Mouse (Mus musculus): ENCODE results near the gene 1700001O22Rik. TPM values are rescaled to one million over a fixed set of nuclear protein-coding genes. Genes with fewer than 3 reads are reported as not detected.

The 1700001O22Rik gene
- polyA plus RNA-seq, 1 experiment from 2014 or later = 2.4 TPM

DNA sequence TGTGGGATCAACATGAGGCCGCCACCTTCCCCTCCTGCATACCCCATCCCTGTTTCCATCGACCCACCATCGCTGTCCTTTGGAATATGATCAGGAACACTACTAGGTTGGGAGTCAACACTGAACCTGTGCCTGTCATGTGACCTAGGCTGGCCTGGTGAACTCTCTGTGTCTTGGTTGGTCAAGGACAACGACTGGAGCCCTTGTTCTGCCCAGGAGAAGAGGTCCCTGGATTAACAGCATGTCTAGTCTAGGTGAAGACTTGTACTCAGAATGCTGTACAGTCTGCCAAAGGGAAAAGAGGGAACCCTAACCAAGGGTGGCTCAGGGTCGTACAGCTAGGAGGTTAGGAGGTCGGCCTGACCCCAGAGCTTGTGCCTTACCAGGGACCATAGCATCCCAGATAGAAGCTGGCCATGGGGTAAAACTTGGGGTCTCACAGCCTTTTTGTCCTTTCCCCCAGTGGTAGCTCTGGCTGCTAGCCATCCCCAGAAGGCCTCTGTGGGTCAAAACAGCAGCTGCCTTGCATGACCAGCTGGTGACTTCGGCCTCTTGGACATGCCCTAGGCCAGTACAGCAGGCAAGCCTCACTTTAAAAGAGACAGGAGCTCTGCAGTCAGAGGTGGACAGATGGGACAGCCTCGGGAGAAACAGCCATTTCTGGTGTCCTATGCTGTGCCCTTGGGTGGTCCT lies 30.0 kb downstream of the 1700001O22Rik start:
- WGBS = 71% methylated on average over 8 of the region's 8 CpGs

GRCm38 (mm10) chr2:30772581-30773312 lies 30.7 kb downstream of the 1700001O22Rik start:
- peak overlapping the region; percentile 70; the same call in 1 of the 2 replicates for H3K27ac ChIP-seq

More for the DNA sequence above, 30.0 kb downstream of the 1700001O22Rik start:
- ATAC-seq (ENCODE audit: insufficient number of reproducible peaks, low FRiP score, low TSS enrichment, low read depth) = no peak
- Histone ChIP-seq H3K36me3 (no peaks in the 10 kb centered on the region), H3K4me2 (no peak overlapping the region), H3K27ac (peak overlapping the region; percentile 18; the same call in 1 of the 2 replicates), H3K9ac (no peak overlapping the region), H3K27me3 (no peaks in the 10 kb centered on the region), H3K4me3 (no peak overlapping the region), H3K9me3 (no peaks in the 10 kb centered on the region), H3K4me1 (peaks cover 19% of the 10 kb centered on the region)

DNA sequence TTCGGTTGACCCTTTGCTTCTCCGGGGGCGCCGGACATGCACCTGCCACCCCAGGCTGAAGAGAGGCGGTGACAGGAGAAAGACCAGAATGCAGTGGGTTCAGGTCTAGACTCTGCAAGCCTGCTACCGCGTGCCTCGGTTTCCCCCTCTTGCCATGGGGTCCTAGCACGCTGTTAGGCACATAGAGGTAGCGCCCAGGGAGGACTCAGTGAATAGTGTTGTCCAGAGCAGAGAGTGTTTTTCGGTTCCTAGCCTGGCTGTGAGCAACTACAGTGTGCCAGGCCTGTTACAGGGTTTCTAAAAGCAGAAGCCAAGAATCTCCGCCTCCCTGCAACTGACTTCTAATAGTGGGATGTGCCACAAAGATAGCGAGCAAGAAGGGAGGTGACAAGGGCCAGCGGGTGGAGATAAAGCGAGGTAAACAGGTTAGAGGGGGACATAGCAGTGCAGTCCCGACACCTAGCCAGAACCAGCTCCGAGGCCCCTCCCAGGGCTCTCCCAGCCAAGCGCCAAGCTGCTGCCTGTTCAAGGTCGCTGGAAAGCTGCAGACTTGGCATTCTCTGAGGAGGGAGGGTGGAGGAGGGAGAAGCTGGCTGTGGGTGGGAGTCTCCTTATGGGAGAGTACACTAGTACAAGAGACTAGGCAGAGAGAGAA lies 31.5 kb downstream of the 1700001O22Rik start:
- WGBS = 5% methylated on average over 19 of the region's 19 CpGs
- no peak for ATAC-seq (ENCODE audit: insufficient number of reproducible peaks, low FRiP score, low TSS enrichment, low read depth)
- H3K27me3 ChIP-seq = no peaks in the 10 kb centered on the region

More at GRCm38 (mm10) chr2:30772581-30773312, 30.7 kb downstream of the 1700001O22Rik start:
- 47% methylated on average over 15 of the region's 15 CpGs for WGBS
- Histone ChIP-seq H3K4me3 (no peak overlapping the region), H3K9me3 (no peaks in the 10 kb centered on the region), H3K4me2 (no peak overlapping the region), H3K36me3 (no peaks in the 10 kb centered on the region), H3K9ac (no peak overlapping the region), H3K4me1 (peaks cover 20% of the 10 kb centered on the region), H3K27me3 (no peaks in the 10 kb centered on the region)
- ATAC-seq (ENCODE audit: insufficient number of reproducible peaks, low FRiP score, low TSS enrichment, low read depth) = no peak

GRCm38 (mm10) chr2:30771368-30771805 lies 32.1 kb downstream of the 1700001O22Rik start:
- Histone ChIP-seq H3K27ac (peak overlapping the region; percentile 70), H3K27me3 (no peaks in the 10 kb centered on the region), H3K4me2 (peak overlapping the region; percentile 98), H3K9me3 (no peaks in the 10 kb centered on the region), H3K4me1 (peaks cover 25% of the 10 kb centered on the region), H3K36me3 (no peaks in the 10 kb centered on the region), H3K4me3 (peak overlapping the region; percentile 50), H3K9ac (peak overlapping the region; percentile 51)
- 1% methylated on average over 42 of the region's 51 CpGs for WGBS
- ATAC-seq (ENCODE audit: insufficient number of reproducible peaks, low FRiP score, low TSS enrichment, low read depth) = no peak

More for the DNA sequence above, 31.5 kb downstream of the 1700001O22Rik start:
- peak overlapping the region; percentile 98 for H3K4me2 ChIP-seq
- H3K36me3 ChIP-seq = no peaks in the 10 kb centered on the region
- no peaks in the 10 kb centered on the region for H3K9me3 ChIP-seq
- H3K4me1 ChIP-seq = peaks cover 25% of the 10 kb centered on the region
- H3K27ac ChIP-seq = peak overlapping the region; percentile 70
- peak overlapping the region; percentile 50 for H3K4me3 ChIP-seq
- H3K9ac ChIP-seq = peak overlapping the region; percentile 51

GRCm38 (mm10) chr2:30769187-30769586 lies 34.3 kb downstream of the 1700001O22Rik start:
- Histone ChIP-seq H3K36me3 (no peaks in the 10 kb centered on the region), H3K4me3 (no peak overlapping the region), H3K4me2 (no peak overlapping the region), H3K9me3 (no peaks in the 10 kb centered on the region), H3K27me3 (no peaks in the 10 kb centered on the region), H3K27ac (0 out of 2 replicates have a peak overlapping the region, but pooled peaks have one; percentile 7), H3K4me1 (peaks cover 25% of the 10 kb centered on the region), H3K9ac (no peak overlapping the region)
- 61% methylated on average over 6 of the region's 6 CpGs for WGBS
- ATAC-seq (ENCODE audit: insufficient number of reproducible peaks, low FRiP score, low TSS enrichment, low read depth) = no peak

DNA sequence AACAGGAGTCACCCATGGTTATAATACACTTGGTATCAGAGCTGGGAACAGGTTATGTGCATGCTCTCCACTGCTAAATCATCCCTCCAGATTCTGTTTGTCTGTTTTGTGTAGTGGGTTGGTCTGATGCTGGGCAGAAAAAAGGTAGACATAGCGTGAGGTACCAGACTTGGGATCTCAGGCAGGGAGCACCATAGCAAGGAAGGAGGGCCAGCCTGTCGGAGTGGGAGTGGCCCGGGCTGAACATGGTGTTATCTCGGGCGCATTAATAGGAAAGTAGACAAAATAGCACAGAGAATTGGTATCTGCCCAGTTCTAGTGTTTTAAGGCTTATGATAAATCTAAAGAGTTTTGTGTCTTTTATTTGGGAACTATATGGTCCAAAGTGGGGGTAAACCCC lies 34.9 kb downstream of the 1700001O22Rik start:
- no peaks in the 10 kb centered on the region for H3K27me3 ChIP-seq
- peaks cover 25% of the 10 kb centered on the region for H3K4me1 ChIP-seq
- H3K9me3 ChIP-seq = no peaks in the 10 kb centered on the region
- no peak for ATAC-seq (ENCODE audit: insufficient number of reproducible peaks, low FRiP score, low TSS enrichment, low read depth)
- no peak overlapping the region for H3K9ac ChIP-seq
- no peaks in the 10 kb centered on the region for H3K36me3 ChIP-seq
- no peak overlapping the region for H3K27ac ChIP-seq
- WGBS = 79% methylated on average over 5 of the region's 5 CpGs
- no peak overlapping the region for H3K4me2 ChIP-seq
- no peak overlapping the region for H3K4me3 ChIP-seq

DNA sequence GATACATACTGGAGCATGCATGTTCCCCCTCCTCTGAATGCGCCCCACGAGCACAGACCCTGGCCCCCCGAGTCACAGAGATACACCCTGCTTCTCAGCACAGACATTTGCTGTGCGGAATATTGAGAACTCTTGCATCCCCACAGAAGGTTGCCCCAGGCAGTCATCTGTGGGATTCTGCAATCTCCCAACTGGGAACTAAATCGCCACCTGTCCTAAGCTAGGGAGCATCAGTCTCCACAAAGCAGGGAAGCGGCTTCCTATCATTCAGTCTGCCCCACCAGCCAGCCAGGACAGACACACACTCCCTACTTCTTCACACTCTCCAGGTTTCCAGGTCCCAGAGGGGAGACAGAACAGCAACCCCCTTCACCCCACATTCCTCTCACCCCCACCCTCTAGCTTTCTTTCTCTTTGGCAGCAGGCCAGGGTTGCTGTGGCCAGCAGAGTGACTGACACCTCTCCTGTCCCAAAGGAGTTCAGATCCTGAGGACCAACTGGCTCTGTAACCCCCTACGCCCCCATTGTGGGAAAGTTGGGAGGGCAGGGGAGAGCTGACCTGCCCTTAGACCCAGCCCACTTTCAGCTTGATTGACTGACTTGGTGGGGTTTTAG lies 35.7 kb downstream of the 1700001O22Rik start:
- Histone ChIP-seq H3K9me3 (no peaks in the 10 kb centered on the region), H3K36me3 (no peaks in the 10 kb centered on the region), H3K4me2 (no peak overlapping the region), H3K27me3 (no peaks in the 10 kb centered on the region), H3K4me1 (peaks cover 22% of the 10 kb centered on the region), H3K27ac (no peak overlapping the region), H3K9ac (no peak overlapping the region), H3K4me3 (no peak overlapping the region)
- WGBS = 65% methylated on average over 7 of the region's 7 CpGs
- ATAC-seq (ENCODE audit: insufficient number of reproducible peaks, low FRiP score, low TSS enrichment, low read depth) = no peak

- ATAC-seq (ENCODE audit: insufficient number of reproducible peaks, low FRiP score, low TSS enrichment, low read depth) = no peak
- no peak overlapping the region for H3K4me3 ChIP-seq
- 76% methylated on average over 5 of the region's 5 CpGs for WGBS
- no peak overlapping the region for H3K4me2 ChIP-seq
- H3K9ac ChIP-seq = no peak overlapping the region
- no peaks in the 10 kb centered on the region for H3K9me3 ChIP-seq
- no peaks in the 10 kb centered on the region for H3K36me3 ChIP-seq
- no peak overlapping the region for H3K27ac ChIP-seq
- H3K4me1 ChIP-seq = peaks cover 10% of the 10 kb centered on the region
- no peaks in the 10 kb centered on the region for H3K27me3 ChIP-seq
These were observed 37.0 kb downstream of the 1700001O22Rik start for GRCm38 (mm10) chr2:30766446-30766845.

DNA sequence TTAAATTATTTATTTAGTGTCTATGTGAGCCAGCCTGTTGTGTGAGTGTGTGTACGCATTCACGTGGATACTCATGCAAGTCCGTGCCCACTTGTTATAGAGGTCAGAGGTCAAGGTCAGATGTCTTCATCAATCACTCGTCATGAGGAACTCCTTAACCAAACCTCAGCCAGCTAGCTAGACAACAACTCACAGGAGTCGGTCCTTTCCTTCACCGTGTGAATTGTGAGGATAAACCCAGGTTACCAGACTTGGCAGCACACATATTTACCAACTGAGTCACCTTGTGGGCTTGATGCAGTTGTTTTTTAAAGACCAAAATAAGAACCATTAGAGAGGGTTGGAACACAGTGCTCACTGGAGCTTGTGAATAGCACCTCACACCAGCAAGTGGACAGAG lies 42.8 kb downstream of the 1700001O22Rik start:
- Histone ChIP-seq H3K4me3 (no peak overlapping the region), H3K4me1 (peaks cover 34% of the 10 kb centered on the region), H3K27ac (no peak overlapping the region), H3K4me2 (no peak overlapping the region), H3K9ac (no peak overlapping the region), H3K36me3 (no peaks in the 10 kb centered on the region), H3K9me3 (no peaks in the 10 kb centered on the region), H3K27me3 (no peaks in the 10 kb centered on the region)
- WGBS = 46% methylated on average over 6 of the region's 6 CpGs
- no peak for ATAC-seq (ENCODE audit: insufficient number of reproducible peaks, low FRiP score, low TSS enrichment, low read depth)

- no peak for ATAC-seq (ENCODE audit: insufficient number of reproducible peaks, low FRiP score, low TSS enrichment, low read depth)
- Histone ChIP-seq H3K9ac (no peak overlapping the region), H3K4me3 (no peak overlapping the region), H3K36me3 (no peaks in the 10 kb centered on the region), H3K27me3 (no peaks in the 10 kb centered on the region), H3K9me3 (no peaks in the 10 kb centered on the region), H3K4me1 (peaks cover 34% of the 10 kb centered on the region), H3K4me2 (no peak overlapping the region), H3K27ac (peak overlapping the region; percentile 87)
- WGBS = 64% methylated on average over 10 of the region's 10 CpGs
These were observed 43.5 kb downstream of the 1700001O22Rik start for GRCm38 (mm10) chr2:30759858-30760547.

DNA sequence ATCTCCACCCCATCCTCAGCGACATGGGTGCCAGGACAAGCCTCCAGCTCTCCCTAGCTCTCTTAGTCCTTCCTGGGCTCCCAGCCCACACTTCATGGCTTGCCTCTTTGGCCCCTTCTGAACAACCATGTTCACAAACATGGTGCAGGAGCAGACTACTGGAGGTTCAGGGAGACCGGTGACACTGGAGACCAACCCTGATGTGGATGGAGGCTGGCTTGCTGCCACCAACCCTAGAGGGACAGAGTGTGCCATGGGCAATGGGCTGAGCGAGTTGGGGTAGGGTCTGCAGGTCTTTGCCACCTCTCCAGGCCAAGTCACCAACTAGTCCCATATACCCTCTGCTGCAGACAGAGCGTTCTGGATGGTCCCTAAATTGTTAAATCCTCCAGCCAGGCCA lies 44.0 kb downstream of the 1700001O22Rik start:
- Histone ChIP-seq H3K9ac (no peak overlapping the region), H3K27me3 (no peaks in the 10 kb centered on the region), H3K9me3 (no peaks in the 10 kb centered on the region), H3K27ac (peak overlapping the region; percentile 87), H3K4me1 (peaks cover 34% of the 10 kb centered on the region), H3K4me2 (no peak overlapping the region), H3K4me3 (no peak overlapping the region), H3K36me3 (no peaks in the 10 kb centered on the region)
- 74% methylated on average over 4 of the region's 4 CpGs for WGBS
- ATAC-seq (ENCODE audit: insufficient number of reproducible peaks, low FRiP score, low TSS enrichment, low read depth) = no peak

All from limb, embryonic 15.5 days (tissue).